Mouse (Mus musculus): Measurements from ENCODE around the gene Proca1. TPM values are rescaled to one million over a fixed set of nuclear protein-coding genes. Genes with fewer than 3 reads are reported as not detected.

Gene Proca1
- total RNA-seq, 2 experiments from 2014 or later, result 5.1 to 6.7 TPM

DNA sequence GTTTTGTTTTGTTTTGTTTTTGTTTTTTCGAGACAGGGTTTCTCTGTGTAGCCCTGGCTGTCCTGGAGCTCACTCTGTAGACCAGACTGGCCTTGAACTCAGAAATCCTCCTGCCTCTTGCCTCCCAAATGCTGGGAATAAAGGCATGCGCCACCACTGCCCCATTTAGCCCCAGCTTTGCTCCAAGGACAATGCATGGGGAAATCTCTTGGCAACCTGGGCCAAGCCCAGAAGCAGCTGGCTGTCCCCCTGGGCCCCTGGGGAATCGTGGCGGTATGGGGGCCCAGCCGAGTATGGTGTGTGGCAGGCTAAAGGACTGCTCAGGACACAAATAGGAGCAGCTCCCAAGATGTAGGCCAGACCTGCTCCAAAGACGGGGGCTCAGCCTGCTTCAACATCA is 11.1 kb downstream of the Proca1 start:
- intact Hi-C loops (cut with DNase I), result no loop called here
- no peak for DNase-seq (ENCODE audit: low spot score in 2 of 2)

DNA sequence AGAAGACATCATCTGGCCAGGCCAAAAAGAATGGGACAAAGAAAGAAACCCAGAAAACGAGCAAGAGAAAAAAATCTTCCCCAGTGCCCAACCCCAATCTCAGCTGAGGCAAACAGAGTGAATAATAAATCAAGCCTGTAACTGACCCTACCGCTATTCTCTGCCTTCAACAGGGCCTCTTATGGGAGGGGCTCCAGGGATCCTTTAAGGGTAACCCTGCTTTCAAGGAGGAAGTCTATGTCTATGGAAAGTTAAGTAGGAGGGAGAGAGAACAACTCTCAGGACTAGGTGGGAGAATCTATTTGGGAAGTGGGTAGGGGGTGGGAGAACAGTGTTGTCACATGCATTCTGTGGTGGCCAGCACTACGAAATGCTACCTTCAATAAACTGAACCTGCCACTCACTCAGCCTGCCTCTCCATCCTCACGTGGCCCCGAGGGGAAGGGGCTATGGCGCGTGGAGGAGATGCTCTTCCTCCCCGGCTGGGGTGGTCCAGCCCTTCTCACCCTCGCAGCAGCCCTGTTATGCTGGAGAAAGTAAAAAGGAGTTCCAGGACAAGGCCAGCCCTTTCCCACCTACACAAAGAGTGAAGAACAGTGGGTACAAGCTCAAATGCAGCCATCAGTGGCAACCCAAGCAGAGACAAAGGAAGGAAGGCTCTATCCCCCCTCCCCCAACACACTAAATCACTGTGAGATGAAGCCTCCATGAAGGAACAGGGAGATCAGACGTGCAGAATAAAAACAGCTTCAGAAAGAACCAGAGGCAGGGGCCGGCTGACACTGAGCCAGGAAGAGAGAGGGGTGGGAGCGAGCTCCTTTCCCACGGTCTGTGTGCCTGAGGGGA is 12.4 kb downstream of the Proca1 start:
- intact Hi-C loops (cut with DNase I), result no loop called here
- DNase-seq (ENCODE audit: low spot score in 2 of 2), result no peak

DNA sequence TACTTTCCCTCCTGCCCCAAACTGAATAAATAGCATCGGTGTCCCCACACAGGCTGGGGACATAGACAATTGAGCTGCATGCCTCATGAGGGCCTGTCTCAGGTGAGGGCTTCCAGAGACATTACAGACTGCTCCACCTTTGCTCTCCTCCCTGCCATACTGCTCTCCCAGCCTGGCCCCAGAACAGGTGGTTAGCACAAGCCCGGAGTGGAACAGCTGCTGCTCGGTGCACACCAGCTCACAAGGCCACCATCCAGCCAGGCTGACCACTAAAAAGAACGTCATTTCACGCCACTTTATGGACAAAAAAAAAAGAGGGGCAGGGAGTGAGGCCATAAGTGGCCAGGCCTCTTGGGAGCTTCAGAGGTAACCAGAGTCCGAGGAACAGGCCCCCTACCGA is 14.0 kb downstream of the Proca1 start:
- no peak for DNase-seq (ENCODE audit: low spot score in 2 of 2)
- intact Hi-C loops (cut with DNase I), result no loop called here

DNA sequence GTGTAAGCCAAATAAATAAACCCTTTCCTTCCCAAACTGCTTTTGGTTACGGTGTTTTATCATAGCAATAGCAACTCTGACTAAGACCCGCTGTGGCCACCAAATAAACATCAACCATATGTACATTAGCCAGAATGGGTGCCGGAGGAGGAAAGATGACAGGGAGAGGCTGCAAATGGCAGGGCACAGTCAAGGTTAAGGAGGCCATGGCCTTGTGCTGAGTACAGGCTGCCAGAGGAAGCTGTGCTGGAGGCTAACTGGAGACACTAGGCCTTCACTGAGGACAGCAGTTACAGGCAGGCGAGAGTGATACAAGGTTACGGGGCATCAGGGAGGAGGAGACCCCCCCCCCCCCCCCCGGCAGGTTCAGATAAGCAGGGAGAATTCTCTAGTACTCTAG is 16.7 kb downstream of the Proca1 start:
- no peak for DNase-seq (ENCODE audit: low spot score in 2 of 2)
- intact Hi-C loops (cut with DNase I), result loop anchor here (5.0 kb wide), 1 partner anchor 72 kb away; no protein-coding TSS in a partner anchor

DNA sequence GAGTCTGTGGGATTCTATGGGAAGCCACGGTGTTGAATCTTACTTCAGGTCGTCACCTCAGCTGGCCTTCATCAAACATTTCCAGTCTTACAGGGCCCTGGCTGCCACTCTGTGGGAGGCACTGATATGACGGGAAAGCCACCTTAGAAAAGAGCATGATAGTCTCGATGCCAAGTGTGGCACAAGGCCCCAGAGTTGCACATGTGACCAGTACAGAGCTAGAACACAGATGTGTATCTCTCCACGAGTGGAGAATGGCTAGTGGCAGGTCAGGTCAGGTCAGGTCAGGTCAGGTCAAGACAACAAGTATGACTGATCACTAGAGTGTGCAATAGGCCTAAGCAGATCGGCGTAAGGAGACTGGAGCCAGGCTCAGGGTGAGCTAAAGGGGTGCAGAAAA is 17.4 kb downstream of the Proca1 start:
- no peak for DNase-seq (ENCODE audit: low spot score in 2 of 2)
- intact Hi-C loops (cut with DNase I), result loop anchor here (5.0 kb wide), 1 partner anchor 72 kb away; no protein-coding TSS in a partner anchor

DNA sequence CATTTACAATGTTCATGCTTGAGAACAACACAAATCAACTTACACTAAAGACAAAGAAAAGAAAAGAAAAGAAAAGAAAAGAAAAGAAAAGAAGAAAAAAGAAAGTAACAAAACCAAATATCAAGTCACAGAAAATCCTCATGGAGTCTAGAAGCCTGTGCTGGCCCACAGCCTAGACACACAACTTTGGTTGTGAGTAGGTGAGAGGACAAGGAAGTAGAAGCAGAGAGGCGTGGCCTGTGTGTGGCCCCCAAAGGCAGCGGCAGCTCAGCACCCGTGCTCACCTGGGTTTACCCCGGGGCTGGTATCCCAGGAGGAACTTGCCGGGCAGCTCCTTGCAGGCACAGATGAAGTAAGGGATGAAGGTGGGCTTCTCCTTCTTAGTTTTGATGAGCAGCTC is 18.3 kb downstream of the Proca1 start:
- no peak for DNase-seq (ENCODE audit: low spot score in 2 of 2)
- intact Hi-C loops (cut with DNase I), result loop anchor here (5.0 kb wide), 1 partner anchor 71 kb away; no protein-coding TSS in a partner anchor

DNA sequence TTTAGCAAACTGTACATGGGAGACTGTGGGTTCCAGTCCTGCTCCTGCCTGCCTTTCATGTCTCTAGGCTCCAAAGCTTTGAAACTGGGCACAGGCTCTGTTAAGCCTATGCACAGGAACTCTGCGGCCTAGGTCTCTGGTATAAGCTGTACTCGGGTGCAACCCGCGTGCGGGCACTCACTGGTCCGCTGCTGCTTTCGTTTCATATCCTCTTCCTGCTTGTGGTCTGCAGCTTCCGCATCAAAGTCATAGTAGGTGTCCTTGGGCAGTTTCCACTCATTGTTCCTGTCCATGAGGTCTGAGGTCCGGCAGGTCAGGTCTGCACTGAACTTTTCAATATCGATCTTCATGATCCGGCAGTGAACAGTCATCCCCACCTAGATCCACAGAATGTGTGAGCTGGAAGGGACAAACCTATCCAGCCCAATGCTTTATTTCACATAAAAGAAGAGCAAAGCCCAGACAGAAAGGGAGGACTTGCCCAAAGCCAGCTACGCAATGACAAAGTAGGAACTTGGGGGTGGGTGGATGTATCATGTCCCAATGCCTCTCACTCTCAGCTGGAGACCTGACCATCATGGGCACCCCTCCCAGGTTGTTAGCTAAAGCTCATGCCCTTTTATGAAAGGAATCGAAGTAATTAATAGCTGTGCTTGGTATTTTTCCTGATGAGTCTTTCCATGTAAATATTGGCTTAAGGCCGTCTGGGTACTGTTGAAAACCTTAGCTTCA is 20.1 kb downstream of the Proca1 start:
- intact Hi-C loops (cut with DNase I), result loop anchor here (5.0 kb wide), 1 partner anchor 69 kb away; no protein-coding TSS in a partner anchor
- DNase-seq (ENCODE audit: low spot score in 2 of 2), result no peak

DNA sequence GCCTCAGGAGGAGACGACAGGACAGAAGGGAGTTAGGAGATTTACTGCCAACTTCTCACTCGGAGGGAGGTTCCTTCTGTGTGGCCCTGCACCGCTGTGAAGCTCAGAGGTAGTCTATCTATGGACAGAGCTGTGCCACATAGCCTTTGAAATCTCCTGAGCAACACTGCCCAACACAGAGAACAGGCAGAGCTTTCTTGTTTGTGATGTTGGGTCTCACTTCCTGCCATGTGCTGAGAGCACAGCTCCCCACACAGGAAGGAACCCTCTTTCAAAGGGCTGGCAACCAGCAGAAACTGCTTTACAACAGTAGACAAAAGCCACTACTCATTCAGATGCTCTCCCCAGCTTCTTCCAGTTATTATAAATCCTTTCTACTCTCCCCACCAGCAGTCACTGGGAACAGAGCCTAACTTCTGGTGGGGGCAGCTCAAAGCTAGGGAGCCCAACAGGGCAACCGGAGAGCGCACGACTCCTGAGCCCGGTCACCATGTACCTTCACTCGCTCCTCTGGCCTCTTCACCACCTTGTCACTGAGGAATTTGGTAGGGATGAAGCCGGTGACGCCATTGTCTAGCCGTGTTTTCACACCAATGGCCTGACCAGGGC is 22.6 kb downstream of the Proca1 start:
- intact Hi-C loops (cut with DNase I), result no loop called here
- DNase-seq (ENCODE audit: low spot score in 2 of 2), result peak in 1 of 2 experiments; percentile 55

DNA sequence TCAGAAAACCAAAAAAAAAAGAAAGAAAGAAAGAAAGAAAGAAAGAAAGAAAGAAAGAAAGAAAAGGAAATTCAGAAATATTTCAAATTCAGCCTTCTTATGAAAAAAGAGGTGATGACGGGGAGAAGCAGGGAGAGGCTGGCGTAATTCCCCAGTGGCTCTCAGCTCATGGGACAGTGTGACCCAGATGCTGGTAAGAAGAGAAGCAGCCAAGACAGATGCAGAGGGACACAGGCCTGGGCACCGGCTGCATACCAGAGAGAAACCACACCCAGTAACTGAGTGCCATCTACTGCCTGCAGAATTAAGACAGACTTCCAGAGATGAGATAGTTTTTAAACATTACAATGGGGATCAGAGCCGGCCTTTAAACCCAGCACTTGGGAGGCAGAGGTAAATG is 30.4 kb downstream of the Proca1 start:
- DNase-seq (ENCODE audit: low spot score in 2 of 2), result no peak
- intact Hi-C loops (cut with DNase I), result loop anchor here (5.0 kb wide), 1 partner anchor 54 kb away; no protein-coding TSS in a partner anchor

DNA sequence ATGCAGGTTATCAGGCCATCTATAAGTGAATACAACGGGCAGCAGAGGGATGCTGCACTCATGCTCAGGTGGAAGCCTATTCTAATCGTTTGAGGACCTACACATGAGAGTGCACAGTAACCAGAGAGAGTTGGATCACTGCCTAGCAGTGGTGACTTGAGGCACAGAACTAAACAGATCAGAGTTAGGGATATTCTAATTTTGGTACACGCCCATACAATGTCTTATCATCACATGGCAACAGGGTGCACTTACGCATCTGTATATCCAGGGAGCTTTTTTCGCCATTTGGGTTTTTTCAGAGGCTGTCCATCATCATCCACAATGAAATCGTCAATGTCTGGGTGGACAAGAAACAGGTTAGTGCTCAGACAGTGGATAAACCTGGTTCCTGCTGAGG is 38.3 kb downstream of the Proca1 start:
- intact Hi-C loops (cut with DNase I), result loop anchor here (5.0 kb wide), 1 partner anchor 51 kb away; no protein-coding TSS in a partner anchor
- DNase-seq (ENCODE audit: low spot score in 2 of 2), result no peak

DNA sequence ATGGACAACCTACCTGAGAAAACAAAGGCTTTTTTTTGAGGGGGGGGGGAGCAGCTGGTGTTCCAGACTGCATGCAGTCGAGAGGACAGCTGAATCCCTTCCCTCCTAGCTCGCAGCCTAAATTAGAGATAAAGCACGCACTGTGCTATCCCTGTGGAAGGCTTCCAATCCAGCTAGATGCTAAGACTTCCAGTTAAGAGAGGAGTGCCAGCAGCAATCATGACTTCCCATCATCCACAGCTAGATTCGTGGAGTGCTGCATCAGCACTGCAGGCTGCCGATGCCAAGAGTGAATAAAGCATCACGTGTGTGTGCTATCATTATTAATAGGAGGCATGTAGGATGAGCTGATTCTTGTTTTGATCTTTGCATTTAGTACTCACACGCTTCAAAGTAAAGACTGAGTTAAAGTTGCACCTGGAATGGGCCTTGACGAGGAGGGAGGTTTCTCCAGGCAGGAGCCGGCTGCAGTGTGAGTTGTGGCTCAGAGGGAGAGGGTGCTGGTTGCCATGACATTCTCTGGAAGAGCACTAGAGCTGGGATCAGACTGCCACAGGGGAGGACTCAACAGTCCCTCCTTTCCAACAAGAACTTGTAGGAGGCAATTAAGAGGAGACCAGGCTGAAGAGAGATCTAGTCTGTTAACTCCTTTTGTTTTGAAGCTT is 47.1 kb downstream of the Proca1 start:
- intact Hi-C loops (cut with DNase I), result no loop called here
- peak; percentile 67 to 85 for DNase-seq (ENCODE audit: low spot score in 2 of 2)

DNA sequence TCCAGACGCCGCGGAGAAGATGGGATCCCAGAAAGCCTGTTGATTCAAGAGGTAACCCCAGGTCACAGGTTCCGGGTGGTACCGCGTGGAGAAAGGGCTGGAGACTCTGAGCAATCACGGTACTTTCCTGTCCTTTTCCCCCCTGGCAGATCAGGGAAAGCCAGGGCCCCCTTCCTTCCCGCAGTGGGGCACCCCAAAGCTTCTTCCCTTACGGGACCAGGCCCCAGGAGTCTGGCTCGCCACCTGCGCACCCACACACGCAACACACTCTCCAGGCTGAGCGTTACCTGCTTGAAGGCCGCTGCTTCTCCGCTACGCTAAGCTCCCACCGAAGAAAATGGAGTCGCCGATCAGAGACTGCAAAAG is 52.1 kb downstream of the Proca1 start:
- intact Hi-C loops (cut with DNase I), result no loop called here
- DNase-seq (ENCODE audit: low spot score in 2 of 2), result no peak

DNA sequence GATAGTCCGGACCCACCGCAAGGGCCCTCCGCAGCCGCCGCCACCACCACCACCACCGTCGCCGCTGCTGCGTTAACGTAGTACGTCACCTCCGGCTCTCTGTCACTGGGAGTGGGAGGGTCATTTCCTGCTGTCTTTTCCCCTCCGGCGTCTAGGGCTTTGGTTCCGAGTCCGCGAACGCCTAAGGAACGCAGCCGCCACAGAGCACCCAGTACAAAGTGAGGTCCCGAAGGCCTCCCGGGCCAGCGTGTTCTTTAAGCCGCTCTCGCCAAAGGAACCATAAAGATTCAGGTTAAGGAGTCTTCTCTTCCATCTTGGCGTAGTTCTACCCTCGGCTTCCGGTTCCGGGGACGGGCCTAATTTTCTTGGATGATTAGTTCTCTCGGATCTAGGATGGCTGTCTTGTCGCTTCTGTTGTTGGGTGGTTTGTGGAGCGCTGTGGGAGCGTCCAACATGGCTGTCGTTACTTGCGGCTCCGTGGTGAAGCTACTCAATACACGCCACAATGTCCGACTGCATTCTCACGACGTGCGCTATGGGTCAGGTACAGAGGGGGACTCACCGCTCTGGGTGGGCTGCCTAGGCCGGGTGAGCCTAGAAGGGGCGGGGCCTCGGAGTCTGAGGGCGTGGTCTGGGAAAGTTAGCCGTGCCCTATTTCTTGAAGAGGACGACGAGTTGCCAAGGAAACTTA is 52.6 kb downstream of the Proca1 start, which contains the start of the genes Sdf2 and Supt6:
Gene Sdf2 (plus strand): TSS at position 120 of the 691 bp plus-strand sequence.
Gene Supt6 (minus strand): TSS at position 361 of the 691 bp plus-strand sequence.
- intact Hi-C loops (cut with DNase I), result no loop called here

DNA sequence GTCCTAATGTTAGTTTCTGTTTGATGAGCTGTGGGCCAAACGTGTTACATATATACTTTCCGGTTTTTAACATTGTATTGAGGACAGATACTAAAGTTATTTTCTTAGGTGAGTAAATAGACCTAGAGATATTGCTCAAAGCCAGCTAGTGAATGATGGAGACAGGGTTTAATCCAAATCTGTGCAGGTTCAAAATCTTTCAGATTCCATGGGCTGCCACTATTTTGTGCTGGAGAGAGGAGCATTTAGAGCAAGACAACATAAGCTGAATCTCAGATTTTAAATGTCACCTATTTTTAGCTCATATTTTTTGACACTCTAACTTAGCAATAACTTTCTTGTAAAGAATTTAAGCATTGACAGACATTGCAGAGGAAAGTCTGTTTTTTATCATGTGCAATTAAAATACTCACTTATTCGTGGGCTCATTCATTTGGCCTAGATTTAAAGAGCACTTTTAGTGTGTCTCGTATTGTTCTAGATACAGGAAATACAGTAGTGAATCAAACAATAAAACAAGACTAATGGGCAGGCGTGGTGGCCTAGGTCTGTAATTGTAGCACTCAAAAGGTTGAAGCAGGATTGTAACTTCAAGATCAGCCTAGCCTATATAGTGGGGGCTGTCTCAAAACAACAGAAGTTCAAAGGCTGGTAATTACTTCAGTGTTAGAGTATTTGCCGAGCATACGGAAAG is 53.3 kb downstream of the Proca1 start:
- intact Hi-C loops (cut with DNase I), result no loop called here
- DNase-seq (ENCODE audit: low spot score in 2 of 2), result no peak

More for the DNA sequence above, 52.6 kb downstream of the Proca1 start, which contains the start of the genes Sdf2 and Supt6:
- DNase-seq (ENCODE audit: low spot score in 2 of 2), result peak; percentile 84

DNA sequence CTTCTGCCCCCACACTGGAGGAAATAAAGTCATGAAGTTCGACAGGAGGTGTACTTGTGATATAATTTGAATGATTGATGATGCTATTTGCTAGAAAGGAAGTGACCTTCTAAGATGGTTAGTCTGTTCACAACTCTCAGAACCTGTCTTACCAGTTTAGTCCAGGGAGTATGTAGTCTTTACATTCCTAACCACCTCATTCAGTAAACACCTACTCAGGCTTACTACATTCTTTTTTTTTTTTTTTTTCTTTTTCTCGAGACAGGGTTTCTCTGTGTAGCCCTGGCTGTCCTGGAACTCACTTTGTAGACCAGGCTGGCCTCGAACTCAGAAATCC is 53.8 kb downstream of the Proca1 start:
- no peak for DNase-seq (ENCODE audit: low spot score in 2 of 2)
- intact Hi-C loops (cut with DNase I), result no loop called here

DNA sequence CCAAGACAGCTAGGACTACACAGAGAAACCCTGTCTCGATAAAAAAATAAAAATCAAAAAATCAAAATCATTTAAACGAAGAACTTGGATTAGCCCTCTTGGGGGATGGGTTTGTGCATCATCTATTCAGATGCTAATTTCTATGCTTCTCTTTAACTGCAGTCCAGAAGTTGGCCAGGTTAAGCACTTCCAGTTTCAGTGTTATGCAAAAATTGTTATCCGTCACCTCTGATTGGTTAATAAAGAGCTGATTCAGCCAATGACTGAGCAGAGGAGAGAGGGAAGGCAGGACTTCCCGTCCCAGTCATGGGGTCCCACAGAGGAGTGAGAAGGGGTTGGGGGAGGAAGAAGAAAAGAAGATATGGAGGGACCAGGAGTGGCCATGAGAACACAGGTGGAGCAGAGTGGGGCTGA is 54.5 kb downstream of the Proca1 start:
- intact Hi-C loops (cut with DNase I), result no loop called here
- DNase-seq (ENCODE audit: low spot score in 2 of 2), result no peak

Data from left cerebral cortex, postnatal 14 days (tissue).